ENCODE assay signal across 7 mouse cellular contexts in genomic region chr4:41226351-41226750, GRCm38 (mm10). TPM values are rescaled to one million over a fixed set of nuclear protein-coding genes. Genes with fewer than 3 reads are reported as not detected.
A peak's percentile ranks its signal among the peaks of the same experiment; 100 is the strongest.
DNase-seq lines count a peak whose midpoint lies in the region; ATAC-seq and TF ChIP-seq lines count a peak whose summit lies in the region.

No protein-coding gene starts in this region.

- peak; percentile 12 for DNase-seq in ovary, postnatal 14 days (ENCODE audit: low spot score)
- DNase-seq in ovary, adult 18-20 months (ENCODE audit: low spot score), result no peak
- DNase-seq in ZHBTc4 (ENCODE audit: low read depth, low spot score), result peak; percentile 72
- DNase-seq in induced T-regulatory cell, adult 2 months (ENCODE audit: low read depth), result peak; percentile 67
- peak; percentile 20 to 28 (median 26) for DNase-seq in liver, embryonic 14.5 days (ENCODE audit: low read depth in 3 of 3, low spot score in 3 of 3)
- peak; percentile 39 for DNase-seq in spleen, adult 12 weeks (ENCODE audit: low spot score)

- no peak overlapping the region for H3K4me2 ChIP-seq in liver, embryonic 14.5 days (ENCODE audit: low read depth)

- H3K9me3 ChIP-seq in liver, embryonic 14.5 days (ENCODE audit: control insufficient read depth, low read length), result no peaks in the 10 kb centered on the region

- H3K4me1 ChIP-seq in cortical plate, adult 2 months (ENCODE audit: control insufficient read depth, insufficient read depth, low read length), result no peaks in the 10 kb centered on the region
- H3K4me1 ChIP-seq in liver, embryonic 14.5 days (replicated peaks; ENCODE audit: control insufficient read depth in 2 of 2, insufficient read depth in 2 of 2, low read length in 1 of 2), result no peaks in the 10 kb centered on the region

- H3K27me3 ChIP-seq in liver, embryonic 14.5 days (ENCODE audit: control insufficient read depth, insufficient read depth, low read length), result no peaks in the 10 kb centered on the region

- 75% methylated on average over 3 of the region's 3 CpGs for WGBS in liver, embryonic 14.5 days (ENCODE audit: insufficient replicate concordance)

- TF ChIP-seq CTCF in cortical plate, adult 2 months (IDR thresholded peaks at IDR 0.05; ENCODE audit: extremely low read depth, insufficient read depth, low read length), result peak; percentile 56
- TF ChIP-seq CTCF in liver, embryonic 14.5 days (IDR thresholded peaks at IDR 0.05; ENCODE audit: low read depth), result peak; percentile 68

- TF ChIP-seq EP300 in liver, embryonic 14.5 days (IDR thresholded peaks at IDR 0.05; ENCODE audit: low read depth), result no peak

- TF ChIP-seq POLR2A in cortical plate, adult 2 months (IDR thresholded peaks at IDR 0.05; ENCODE audit: extremely low read depth, insufficient read depth, low read length), result no peak

- no peak overlapping the region for H3K4me3 ChIP-seq in cortical plate, adult 2 months (ENCODE audit: insufficient read depth, low read length)
- no peak overlapping the region for H3K4me3 ChIP-seq in liver, embryonic 14.5 days (ENCODE audit: insufficient read depth in 1 of 2, low read depth in 2 of 2, low read length in 2 of 2)

- ATAC-seq in liver, embryonic 14.5 days (ENCODE audit: insufficient read depth), result no peak

- no peak overlapping the region for H3K27ac ChIP-seq in cortical plate, adult 2 months (ENCODE audit: insufficient read depth, low read length)
- no peak overlapping the region for H3K27ac ChIP-seq in liver, embryonic 14.5 days

- H3K9ac ChIP-seq in liver, embryonic 14.5 days (replicated peaks), result no peak overlapping the region

- H3K36me3 ChIP-seq in liver, embryonic 14.5 days (replicated peaks; ENCODE audit: control insufficient read depth, insufficient read depth, low read depth), result peaks cover 78% of the 10 kb centered on the region

RNA-seq across cellular contexts. Expression of gene Ubap2, which starts 48.6 kb away (rescaled TPM):
- polyA plus RNA-seq in cortical plate, adult 2 months (2012; rRNA removed), result 21.8 and 26.2 TPM in 2 replicates
- polyA plus RNA-seq in liver, embryonic 14.5 days (2012; rRNA removed), result 17.7 and 18.9 TPM in 2 replicates
- 17.2 and 24.8 TPM in 2 replicates for polyA plus RNA-seq in liver, embryonic 14.5 days (2014; fragmentation: Nextera tagmentation; extraction: Ambion mirVana)
